ENCODE assay signal across 14 mouse cellular contexts in genomic region chr6:93168526-93168925, GRCm38 (mm10).
DNase-seq lines count a peak whose midpoint lies in the region; ATAC-seq lines count a peak whose summit lies in the region.
"Had no signal": no experiment of that assay in that cellular context is flagged by ENCODE, and none has a peak within 500 bp of the region (broad histone marks: within the 10 kb centered on the region; RNA-seq: fewer than 3 reads in every experiment).

No protein-coding gene starts in this region.

- H3K4me2 ChIP-seq in limb, embryonic 13.5 days (replicated peaks), result no peak overlapping the region
- H3K4me2 ChIP-seq: forebrain, embryonic 12.5 days; hindbrain, embryonic 14.5 days; liver, embryonic 12.5 days had no signal

- no peak overlapping the region for H3K4me3 ChIP-seq in limb, embryonic 13.5 days
- H3K4me3 ChIP-seq in limb, embryonic 10.5 days, result no peak overlapping the region
- H3K4me3 ChIP-seq in brown adipose tissue, adult 24 weeks (ENCODE audit: insufficient read depth, low read depth, low read length), result no peak overlapping the region
- H3K4me3 ChIP-seq: forebrain, embryonic 12.5 days; liver, embryonic 12.5 days; megakaryocyte, embryonic 14.5 days had no signal

- DNase-seq in limb, embryonic 10.5 days (ENCODE audit: low spot score), result no peak
- DNase-seq in gastrocnemius, adult 18-20 months (ENCODE audit: low spot score), result peak; percentile 57
- DNase-seq in lung, postnatal 10 days, result peak; percentile 30
- no peak for DNase-seq in thymus, postnatal 0 days (ENCODE audit: low spot score)
- DNase-seq in ovary, postnatal 10 days (ENCODE audit: low spot score), result no peak
- DNase-seq in testis, postnatal 10 days (ENCODE audit: low spot score), result no peak
- DNase-seq: adrenal gland, postnatal 25 days; right cerebral cortex, postnatal 14 days had no signal

- 60% methylated on average over 5 of the region's 5 CpGs for WGBS in limb, embryonic 13.5 days
- 90% methylated on average over 5 of the region's 5 CpGs for WGBS in limb, embryonic 10.5 days

- H3K36me3 ChIP-seq in limb, embryonic 13.5 days, result no peaks in the 10 kb centered on the region
- no peaks in the 10 kb centered on the region for H3K36me3 ChIP-seq in limb, embryonic 10.5 days
- H3K36me3 ChIP-seq: forebrain, embryonic 12.5 days; liver, embryonic 12.5 days had no signal

- H3K9me3 ChIP-seq in limb, embryonic 13.5 days, result no peaks in the 10 kb centered on the region
- H3K9me3 ChIP-seq in limb, embryonic 10.5 days (replicated peaks), result no peaks in the 10 kb centered on the region
- H3K9me3 ChIP-seq: forebrain, embryonic 12.5 days; liver, embryonic 12.5 days had no signal

- no peak for ATAC-seq in limb, embryonic 13.5 days (ENCODE audit: low FRiP score, low read depth)
- ATAC-seq: liver, embryonic 12.5 days had no signal

- no peak overlapping the region for H3K9ac ChIP-seq in limb, embryonic 13.5 days
- H3K9ac ChIP-seq: forebrain, embryonic 12.5 days; hindbrain, embryonic 14.5 days; liver, embryonic 12.5 days had no signal

- 0 out of 2 replicates have a peak overlapping the region, but pooled peaks have one; percentile 55 for H3K27ac ChIP-seq in limb, embryonic 13.5 days
- no peak overlapping the region for H3K27ac ChIP-seq in limb, embryonic 10.5 days
- peak overlapping the region; percentile 89 for H3K27ac ChIP-seq in brown adipose tissue, adult 24 weeks (replicated peaks; ENCODE audit: low read depth, low read length)
- H3K27ac ChIP-seq: forebrain, embryonic 12.5 days; hindbrain, embryonic 14.5 days; liver, embryonic 12.5 days had no signal

- peaks cover 23% of the 10 kb centered on the region for H3K4me1 ChIP-seq in limb, embryonic 13.5 days
- peaks cover 9% of the 10 kb centered on the region for H3K4me1 ChIP-seq in limb, embryonic 10.5 days
- peaks cover 25% of the 10 kb centered on the region for H3K4me1 ChIP-seq in brown adipose tissue, adult 24 weeks (ENCODE audit: control insufficient read depth, insufficient read depth, insufficient read length, low read length)
- H3K4me1 ChIP-seq: liver, embryonic 12.5 days; megakaryocyte, embryonic 14.5 days had no signal

- no peaks in the 10 kb centered on the region for H3K27me3 ChIP-seq in limb, embryonic 13.5 days
- H3K27me3 ChIP-seq in limb, embryonic 10.5 days (ENCODE audit: low read depth, poor library complexity, severe bottlenecking), result no peaks in the 10 kb centered on the region
- H3K27me3 ChIP-seq: forebrain, embryonic 12.5 days; liver, embryonic 12.5 days; megakaryocyte, embryonic 14.5 days had no signal

Comparison
In these comparisons a context has a peak if more than half of its experiments do, and no peak if none do; other contexts are left out.
1. DNase-seq: peak in gastrocnemius, adult 18-20 months (single experiment) and lung, postnatal 10 days (single experiment); none in limb, embryonic 10.5 days (single experiment), thymus, postnatal 0 days (single experiment), ovary, postnatal 10 days (single experiment) and testis, postnatal 10 days (single experiment).